Mouse (Mus musculus): ENCODE data around the gene Lrrc75b. TPM values are rescaled to one million over a fixed set of nuclear protein-coding genes. Genes with fewer than 3 reads are reported as not detected.
"Not testable (repeated sequence)": the region's sequence is repeated elsewhere in the genome, so short reads cannot be mapped to it uniquely, and the experiment has no call there.

Lrrc75b gene
- polyA plus RNA-seq, 1 experiment from 2014 or later = 1.9 TPM

- Histone ChIP-seq H3K4me1 (ENCODE audit: control insufficient read depth, insufficient read depth, low read length) (peaks cover 27% of the 10 kb centered on the region), H3K9me3 (ENCODE audit: control insufficient read depth, low read length) (no peaks in the 10 kb centered on the region), H3K4me3 (ENCODE audit: low read length) (peak overlapping the region; percentile 93), H3K27ac (ENCODE audit: low read length) (peak overlapping the region; percentile 98), H3K4me2 (ENCODE audit: low read depth, low read length) (peak overlapping the region; percentile 76), H3K36me3 (ENCODE audit: control insufficient read depth, insufficient read depth, low read length) (peaks cover 13% of the 10 kb centered on the region), H3K27me3 (replicated peaks; ENCODE audit: control insufficient read depth, insufficient read depth, low read length) (no peaks in the 10 kb centered on the region), H3K9ac (ENCODE audit: low read depth, low read length) (peak overlapping the region; percentile 98)
- peak; percentile 49 for ATAC-seq
- 12% methylated on average over 8 of the region's 8 CpGs for WGBS
Observed at GRCm38 (mm10) chr10:75516038-75516723, 43.9 kb downstream of the Lrrc75b start.

GRCm38 (mm10) chr10:75515216-75516037, 44.7 kb downstream of the Lrrc75b start:
- Histone ChIP-seq H3K27me3 (replicated peaks; ENCODE audit: control insufficient read depth, insufficient read depth, low read length) (no peaks in the 10 kb centered on the region), H3K36me3 (ENCODE audit: control insufficient read depth, insufficient read depth, low read length) (peaks cover 15% of the 10 kb centered on the region), H3K4me3 (ENCODE audit: low read length) (peak overlapping the region; percentile 93), H3K9ac (ENCODE audit: low read depth, low read length) (peak overlapping the region; percentile 98), H3K9me3 (ENCODE audit: control insufficient read depth, low read length) (no peaks in the 10 kb centered on the region), H3K4me2 (ENCODE audit: low read depth, low read length) (peak overlapping the region; percentile 76), H3K4me1 (ENCODE audit: control insufficient read depth, insufficient read depth, low read length) (peaks cover 27% of the 10 kb centered on the region), H3K27ac (ENCODE audit: low read length) (peak overlapping the region; percentile 89)
- 0 out of 2 replicates have a peak, but pooled peaks have one; percentile 1 for ATAC-seq
- 58% methylated on average over 4 of the region's 4 CpGs for WGBS

DNA sequence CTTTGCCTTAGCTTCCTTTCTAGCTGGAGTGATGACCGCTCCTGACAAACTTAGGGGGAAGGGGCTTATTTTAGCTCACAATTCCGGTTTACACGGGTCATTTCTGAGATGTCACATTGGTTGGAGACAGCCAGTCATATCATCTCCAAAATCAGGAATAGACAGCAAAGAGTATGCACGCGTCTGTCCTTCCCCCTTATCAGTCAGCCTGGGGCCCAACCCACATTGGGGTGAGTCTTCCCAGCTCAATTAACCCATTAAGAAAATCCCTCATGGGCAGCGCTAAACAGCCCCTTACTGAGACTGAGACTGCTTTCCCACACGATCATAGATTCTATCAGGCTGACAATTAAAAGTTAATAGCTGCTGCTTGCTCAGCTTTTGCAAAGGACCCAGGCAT, 45.8 kb downstream of the Lrrc75b start:
- Histone ChIP-seq H3K36me3 (ENCODE audit: control insufficient read depth, insufficient read depth, low read length) (peaks cover 25% of the 10 kb centered on the region), H3K4me2 (ENCODE audit: low read depth, low read length) (peak overlapping the region; percentile 76), H3K27me3 (replicated peaks; ENCODE audit: control insufficient read depth, insufficient read depth, low read length) (no peaks in the 10 kb centered on the region), H3K27ac (ENCODE audit: low read length) (peak overlapping the region; percentile 61; the same call in 1 of the 2 replicates), H3K4me1 (ENCODE audit: control insufficient read depth, insufficient read depth, low read length) (peaks cover 27% of the 10 kb centered on the region), H3K9me3 (ENCODE audit: control insufficient read depth, low read length) (no peaks in the 10 kb centered on the region), H3K9ac (ENCODE audit: low read depth, low read length) (0 out of 2 replicates have a peak overlapping the region, but pooled peaks have one; percentile 14), H3K4me3 (ENCODE audit: low read length) (peak overlapping the region; percentile 11)
- WGBS = 61% methylated on average over 7 of the region's 7 CpGs
- ATAC-seq = no peak

DNA sequence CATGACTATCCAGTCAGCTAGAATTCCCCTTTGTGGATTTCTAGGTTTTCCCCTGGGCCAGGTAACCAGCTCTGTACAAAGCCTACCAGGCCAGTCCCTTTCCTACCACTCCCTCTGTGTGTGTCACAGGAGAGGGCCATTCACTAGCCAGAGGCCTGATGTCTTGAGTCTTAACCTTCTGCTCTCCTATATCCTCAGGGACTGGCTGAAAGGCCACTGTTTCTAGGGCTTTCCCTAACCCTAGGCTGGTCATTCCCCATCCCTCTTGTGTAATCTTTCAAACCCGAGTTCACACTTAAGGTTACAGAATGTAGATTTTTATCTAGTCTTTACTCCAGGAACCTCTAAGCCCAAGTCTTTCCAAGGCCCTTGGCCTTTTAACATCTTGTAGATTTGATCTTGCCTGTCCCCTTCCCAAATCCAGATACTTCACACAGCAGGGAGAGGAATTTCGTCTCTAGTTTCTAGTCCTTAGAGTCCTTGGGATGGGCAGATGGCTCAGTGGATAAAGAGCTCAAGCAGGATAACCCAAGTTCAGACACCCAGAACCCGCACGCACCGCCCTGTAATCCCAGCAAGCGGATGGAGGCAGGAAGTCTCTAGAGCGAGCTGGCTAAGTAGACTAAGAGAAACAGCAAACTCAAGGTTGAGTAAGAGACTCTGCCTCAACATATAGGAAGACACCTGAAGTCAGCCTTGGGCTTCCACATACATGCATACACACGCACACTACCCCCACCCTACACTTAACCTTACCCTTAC, 46.6 kb downstream of the Lrrc75b start:
- no peaks in the 10 kb centered on the region for H3K27me3 ChIP-seq (replicated peaks; ENCODE audit: control insufficient read depth, insufficient read depth, low read length)
- H3K36me3 ChIP-seq (ENCODE audit: control insufficient read depth, insufficient read depth, low read length) = peaks cover 34% of the 10 kb centered on the region
- peak overlapping the region; percentile 12; the same call in 1 of the 2 replicates for H3K9ac ChIP-seq (ENCODE audit: low read depth, low read length)
- ATAC-seq = no peak
- H3K9me3 ChIP-seq (ENCODE audit: control insufficient read depth, low read length) = no peaks in the 10 kb centered on the region
- no peak overlapping the region for H3K4me3 ChIP-seq (ENCODE audit: low read length)
- H3K4me1 ChIP-seq (ENCODE audit: control insufficient read depth, insufficient read depth, low read length) = peaks cover 20% of the 10 kb centered on the region
- H3K4me2 ChIP-seq (ENCODE audit: low read depth, low read length) = peak overlapping the region; percentile 76
- 87% methylated on average over 8 of the region's 8 CpGs for whole genome bisulfite sequencing
- peak overlapping the region; percentile 61 for H3K27ac ChIP-seq (ENCODE audit: low read length)

DNA sequence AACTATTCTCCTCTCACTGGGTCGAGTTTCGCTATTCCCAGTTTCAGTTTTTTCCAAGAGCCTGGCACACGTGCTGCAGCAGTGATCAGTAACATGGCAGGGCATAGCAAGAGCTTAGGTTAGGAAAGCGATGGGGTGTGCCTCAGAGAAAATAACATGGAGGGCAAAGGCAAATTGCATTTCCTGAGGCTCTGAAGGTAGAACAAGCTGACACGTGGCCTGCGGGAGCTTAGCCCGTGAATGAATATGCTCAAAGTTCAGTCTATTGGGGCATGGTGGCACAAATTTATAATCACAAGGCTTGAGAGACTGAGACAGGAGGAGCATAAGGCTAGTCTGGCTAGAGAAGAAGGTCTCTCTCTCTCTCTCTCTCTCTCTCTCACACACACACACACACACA, 47.3 kb downstream of the Lrrc75b start:
- Histone ChIP-seq H3K36me3 (ENCODE audit: control insufficient read depth, insufficient read depth, low read length) (peaks cover 39% of the 10 kb centered on the region), H3K27ac (ENCODE audit: low read length) (peak overlapping the region; percentile 61), H3K4me2 (ENCODE audit: low read depth, low read length) (peak overlapping the region; percentile 20; the same call in 1 of the 2 replicates), H3K4me1 (ENCODE audit: control insufficient read depth, insufficient read depth, low read length) (peaks cover 18% of the 10 kb centered on the region; the same call in 1 of the 2 replicates), H3K9ac (ENCODE audit: low read depth, low read length) (no peak overlapping the region), H3K9me3 (ENCODE audit: control insufficient read depth, low read length) (no peaks in the 10 kb centered on the region), H3K27me3 (replicated peaks; ENCODE audit: control insufficient read depth, insufficient read depth, low read length) (no peaks in the 10 kb centered on the region), H3K4me3 (ENCODE audit: low read length) (no peak overlapping the region)
- 79% methylated on average over 7 of the region's 7 CpGs for WGBS
- peak; percentile 6 for ATAC-seq

DNA sequence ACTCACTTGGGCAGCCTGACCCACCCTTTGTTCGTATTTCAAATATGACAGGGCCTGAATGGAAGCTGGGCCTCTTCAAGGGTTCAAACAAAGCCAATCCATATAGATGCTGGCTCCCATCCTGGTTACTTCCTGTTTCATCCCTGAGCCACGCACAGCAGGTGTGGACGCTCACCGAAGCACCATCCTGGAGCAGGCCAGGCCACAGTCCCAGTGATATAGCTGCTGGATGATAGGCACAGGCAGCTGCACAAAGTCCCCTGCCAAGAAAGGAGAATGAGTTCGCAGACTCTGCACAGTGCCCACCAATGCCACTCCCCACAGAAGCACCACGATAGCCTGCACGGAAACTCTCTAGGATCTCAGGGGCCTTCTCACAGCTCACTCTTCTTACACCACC, 48.2 kb downstream of the Lrrc75b start:
- peaks cover 39% of the 10 kb centered on the region for H3K36me3 ChIP-seq (ENCODE audit: control insufficient read depth, insufficient read depth, low read length)
- 89% methylated on average over 7 of the region's 7 CpGs for WGBS
- no peak overlapping the region for H3K4me2 ChIP-seq (ENCODE audit: low read depth, low read length)
- no peak overlapping the region for H3K27ac ChIP-seq (ENCODE audit: low read length)
- no peak for ATAC-seq
- no peaks in the 10 kb centered on the region for H3K27me3 ChIP-seq (replicated peaks; ENCODE audit: control insufficient read depth, insufficient read depth, low read length)
- peaks cover 18% of the 10 kb centered on the region; the same call in 1 of the 2 replicates for H3K4me1 ChIP-seq (ENCODE audit: control insufficient read depth, insufficient read depth, low read length)
- no peak overlapping the region for H3K9ac ChIP-seq (ENCODE audit: low read depth, low read length)
- H3K4me3 ChIP-seq (ENCODE audit: low read length) = no peak overlapping the region
- H3K9me3 ChIP-seq (ENCODE audit: control insufficient read depth, low read length) = no peaks in the 10 kb centered on the region

- 84% methylated on average over 9 of the region's 9 CpGs for WGBS
- H3K9me3 ChIP-seq (ENCODE audit: control insufficient read depth, low read length) = no peaks in the 10 kb centered on the region
- ATAC-seq = no peak
- no peaks in the 10 kb centered on the region for H3K27me3 ChIP-seq (replicated peaks; ENCODE audit: control insufficient read depth, insufficient read depth, low read length)
- no peak overlapping the region for H3K27ac ChIP-seq (ENCODE audit: low read length)
- H3K9ac ChIP-seq (ENCODE audit: low read depth, low read length) = no peak overlapping the region
- H3K36me3 ChIP-seq (ENCODE audit: control insufficient read depth, insufficient read depth, low read length) = peaks cover 39% of the 10 kb centered on the region
- H3K4me2 ChIP-seq (ENCODE audit: low read depth, low read length) = no peak overlapping the region
- no peak overlapping the region for H3K4me3 ChIP-seq (ENCODE audit: low read length)
- H3K4me1 ChIP-seq (ENCODE audit: control insufficient read depth, insufficient read depth, low read length) = peaks cover 18% of the 10 kb centered on the region; the same call in 1 of the 2 replicates
Observed at GRCm38 (mm10) chr10:75511060-75511459, 49.1 kb downstream of the Lrrc75b start.

- WGBS = 97% methylated on average over 7 of the region's 7 CpGs
- Histone ChIP-seq H3K4me2 (ENCODE audit: low read depth, low read length) (no peak overlapping the region), H3K4me3 (ENCODE audit: low read length) (no peak overlapping the region), H3K36me3 (ENCODE audit: control insufficient read depth, insufficient read depth, low read length) (peaks cover 39% of the 10 kb centered on the region), H3K4me1 (ENCODE audit: control insufficient read depth, insufficient read depth, low read length) (peaks cover 12% of the 10 kb centered on the region; the same call in 1 of the 2 replicates), H3K27me3 (replicated peaks; ENCODE audit: control insufficient read depth, insufficient read depth, low read length) (no peaks in the 10 kb centered on the region), H3K27ac (ENCODE audit: low read length) (no peak overlapping the region), H3K9me3 (ENCODE audit: control insufficient read depth, low read length) (no peaks in the 10 kb centered on the region), H3K9ac (ENCODE audit: low read depth, low read length) (no peak overlapping the region)
- ATAC-seq = no peak
Observed at GRCm38 (mm10) chr10:75510446-75510845, 49.7 kb downstream of the Lrrc75b start.

DNA sequence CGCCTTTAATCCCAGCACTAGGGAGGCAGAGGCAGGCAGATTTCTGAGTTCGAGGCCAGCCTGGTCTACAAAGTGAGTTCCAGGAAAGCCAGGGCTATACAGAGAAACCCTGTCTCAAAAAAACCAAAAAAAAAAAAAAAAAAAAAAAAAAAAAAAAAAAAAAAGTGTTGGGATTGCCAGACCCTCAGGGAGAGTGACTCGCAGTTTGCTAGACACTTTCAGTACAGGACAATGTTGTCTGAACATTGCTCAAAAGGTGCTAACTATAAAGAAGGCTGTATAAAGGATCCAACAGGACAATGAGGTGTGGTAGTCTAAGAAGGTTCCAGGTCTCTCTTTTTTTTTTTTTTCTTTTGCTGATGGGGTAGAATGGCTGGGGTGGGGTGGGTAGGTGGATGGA, 54.2 kb downstream of the Lrrc75b start:
- H3K27ac ChIP-seq (ENCODE audit: low read length); H3K27me3 ChIP-seq (replicated peaks; ENCODE audit: control insufficient read depth, insufficient read depth, low read length); H3K4me2 ChIP-seq (ENCODE audit: low read depth, low read length); H3K4me1 ChIP-seq (ENCODE audit: control insufficient read depth, insufficient read depth, low read length); H3K9me3 ChIP-seq (ENCODE audit: control insufficient read depth, low read length); H3K9ac ChIP-seq (ENCODE audit: low read depth, low read length); ATAC-seq; H3K4me3 ChIP-seq (ENCODE audit: low read length): not testable (repeated sequence)
- H3K36me3 ChIP-seq (ENCODE audit: control insufficient read depth, insufficient read depth, low read length) = peaks cover 28% of the 10 kb centered on the region
- 89% methylated on average over 3 of the region's 3 CpGs for WGBS
